Mouse (Mus musculus) gastrocnemius, postnatal 14 days (tissue): ENCODE results near the gene Sh3rf1. TPM values are rescaled to one million over a fixed set of nuclear protein-coding genes. Genes with fewer than 3 reads are reported as not detected.

Source experiments
- DNase-seq: peaks from one replicate; pipeline ENCODE4 v3.0.0; 2021; ENCODE audit warnings: mixed read lengths
- intact Hi-C: fragments of 180-260 bp; cut with DNase I; formaldehyde crosslinking; loops from one replicate; pipeline ENCODE4 v1.15.1; 2025; ENCODE audit warnings: low total_unique reads
- total RNA-seq, 2 experiments: library from RNA; stranded (reverse); gene quantifications; 2 replicates each; pipeline ENCODE4 v1.2.3; 2021

Gene Sh3rf1
- total RNA-seq, 2 experiments from 2014 or later = 2.8 to 3.4 TPM

DNA sequence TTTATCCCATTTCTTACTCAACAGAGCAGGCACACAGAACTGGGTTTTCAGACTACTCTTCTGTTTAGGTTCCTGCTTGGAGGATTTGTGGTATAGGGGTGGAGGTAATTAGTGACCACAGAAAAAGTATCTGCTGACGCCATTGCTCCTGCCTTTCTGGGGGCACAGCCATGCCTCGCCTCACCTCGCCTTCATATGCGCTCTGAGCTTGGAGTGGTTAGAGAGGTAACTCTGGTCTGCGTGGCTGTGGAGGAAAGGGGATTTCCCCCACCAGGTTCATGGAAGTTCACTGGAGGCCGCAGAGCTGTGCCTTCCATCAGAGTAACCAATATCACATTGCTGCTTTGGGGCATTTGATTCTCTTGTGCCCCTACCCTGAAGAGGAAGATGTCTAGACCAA, 123.9 kb downstream of the Sh3rf1 start:
- DNase-seq = no peak
- intact Hi-C loops = no loop called here

DNA sequence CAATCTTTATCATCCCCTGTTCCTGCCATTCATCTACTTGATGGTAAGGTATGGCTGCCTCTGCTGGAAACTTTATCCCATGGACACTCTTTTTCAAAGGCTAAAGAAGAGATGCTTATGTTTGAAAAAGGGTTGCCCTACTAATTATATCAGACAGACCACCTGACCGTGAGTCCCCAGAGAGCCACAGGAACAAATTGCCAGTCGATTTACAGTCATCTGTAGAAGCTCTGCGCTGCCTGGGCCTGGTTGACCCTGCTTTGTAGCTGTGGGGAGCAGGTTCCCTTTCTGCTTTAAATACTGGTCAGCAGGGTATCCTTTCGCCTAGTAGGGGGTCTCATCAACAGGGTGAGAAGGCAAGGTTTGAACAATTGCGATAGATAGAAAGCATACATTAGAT, 124.4 kb downstream of the Sh3rf1 start:
- no peak for DNase-seq
- intact Hi-C loops = no loop called here

DNA sequence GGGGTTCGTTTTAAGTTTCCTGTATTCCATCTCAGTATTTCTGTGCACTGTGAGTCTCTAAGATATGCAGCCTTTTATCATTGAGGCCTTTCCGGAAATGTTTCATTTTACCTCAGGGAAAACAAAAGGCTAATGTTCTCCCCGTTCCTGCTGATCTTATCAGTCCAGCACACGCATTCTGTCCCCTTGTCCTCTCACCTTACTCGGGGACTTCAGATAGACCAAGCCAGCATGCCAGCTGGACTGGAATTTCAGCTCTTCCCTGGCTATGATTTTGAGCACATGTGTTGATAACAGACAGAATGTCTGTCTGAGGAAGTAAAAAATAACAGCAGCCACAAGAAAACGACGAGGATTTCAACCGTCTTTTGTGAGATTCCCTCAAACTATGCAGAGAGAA, 124.8 kb downstream of the Sh3rf1 start:
- no peak for DNase-seq
- intact Hi-C loops = no loop called here

- DNase-seq = no peak
- intact Hi-C loops = no loop called here
Measured at GRCm38 (mm10) chr8:61350443-61350842, 126.8 kb downstream of the Sh3rf1 start.

DNA sequence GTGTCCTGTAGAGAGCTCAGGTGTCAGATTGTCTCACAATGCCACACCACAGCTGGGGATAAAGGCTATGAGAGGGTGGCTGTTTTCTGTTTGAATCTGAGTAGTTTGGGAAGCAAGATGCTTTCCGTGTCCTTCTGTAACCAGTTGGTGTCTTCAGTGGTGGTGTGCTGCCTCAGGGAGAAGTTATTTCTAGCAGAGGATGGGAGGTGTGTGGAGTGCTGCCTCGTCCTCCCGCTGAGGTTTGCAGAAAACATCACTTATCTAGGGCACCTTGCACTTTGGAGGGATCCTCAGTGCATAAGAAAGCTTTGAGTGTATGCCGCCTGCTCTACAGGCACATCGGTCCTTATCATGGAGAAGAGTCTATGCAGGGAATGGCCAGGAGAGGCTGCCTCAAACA, 128.0 kb downstream of the Sh3rf1 start:
- no peak for DNase-seq
- intact Hi-C loops = no loop called here

DNA sequence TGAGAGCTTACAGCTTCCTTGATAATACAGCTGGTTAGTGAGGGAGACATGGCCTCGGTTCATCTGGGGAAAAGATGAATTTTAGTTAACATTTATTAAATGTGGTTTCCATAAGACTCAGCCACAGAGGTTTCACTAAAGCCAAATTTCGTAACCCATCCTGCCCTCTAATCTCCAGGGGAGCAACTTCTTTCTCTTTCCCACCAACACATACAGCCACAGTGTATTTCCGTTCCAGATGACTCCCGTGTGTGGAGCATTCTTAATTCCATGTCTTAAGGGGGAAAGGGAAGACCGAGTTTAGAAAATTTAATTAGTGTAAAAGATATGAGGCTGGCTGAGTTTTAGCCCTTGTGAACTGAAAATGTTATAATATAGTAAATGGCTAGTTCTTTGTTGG, 131.8 kb downstream of the Sh3rf1 start:
- no peak for DNase-seq
- intact Hi-C loops = no loop called here

DNA sequence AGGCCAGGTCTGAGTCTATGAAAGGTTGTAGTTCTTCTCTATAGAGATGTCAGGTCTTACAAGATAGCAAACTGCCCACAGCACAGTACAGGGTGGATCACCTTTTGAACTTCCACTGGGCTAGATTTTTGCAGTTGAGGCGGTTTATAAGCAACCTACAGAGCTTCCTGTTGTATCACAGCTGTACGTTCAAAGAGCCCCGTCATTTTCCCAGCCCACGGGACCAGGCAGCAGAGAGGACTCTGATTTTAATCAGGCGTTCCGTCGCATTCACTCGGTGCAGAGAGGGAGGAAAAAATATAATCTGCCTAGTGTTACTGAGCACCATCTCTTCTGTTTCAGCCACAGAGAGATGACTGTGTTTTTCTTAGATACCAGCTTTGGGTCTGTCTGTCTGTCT, 135.3 kb downstream of the Sh3rf1 start:
- DNase-seq = no peak
- intact Hi-C loops = no loop called here

DNA sequence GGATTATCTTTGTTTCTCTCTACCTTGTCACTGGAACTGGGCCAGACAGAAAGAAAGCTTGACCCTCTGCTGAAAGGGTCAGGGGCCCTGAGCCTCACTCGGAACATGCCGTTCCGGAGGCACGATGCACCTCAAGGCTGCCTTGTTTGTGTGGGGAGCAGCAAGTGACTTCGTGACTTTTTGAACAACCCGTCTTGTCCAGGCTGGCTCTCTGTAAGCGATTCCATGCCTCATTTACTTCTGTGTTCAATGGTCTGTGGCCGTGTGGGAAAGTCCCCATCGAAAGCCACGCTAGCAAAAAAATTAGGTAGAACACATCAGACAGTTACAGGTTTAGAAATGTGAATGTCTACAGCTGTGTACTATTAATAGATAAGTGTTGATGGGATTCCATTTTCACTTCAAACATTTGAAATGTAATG, 136.2 kb downstream of the Sh3rf1 start:
- DNase-seq = no peak

DNA sequence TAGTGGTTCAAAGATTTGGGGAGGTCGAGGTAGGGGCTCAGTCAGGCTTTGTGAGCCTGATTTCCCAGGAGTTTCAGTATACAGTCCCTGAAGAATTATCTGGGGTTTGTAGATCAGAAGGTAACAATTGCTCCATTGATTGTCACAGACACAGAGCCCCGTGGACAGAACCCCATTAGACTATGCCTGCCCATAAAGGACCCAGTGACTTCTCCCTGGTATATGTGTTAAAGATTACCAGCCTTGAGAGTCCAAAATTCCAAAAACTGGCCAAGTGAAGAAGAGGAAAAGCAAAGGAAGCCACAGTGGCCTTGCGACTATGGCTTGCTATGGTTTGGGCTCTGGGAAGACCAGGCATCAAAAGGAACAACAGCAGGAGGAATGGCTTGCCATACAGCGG, 136.7 kb downstream of the Sh3rf1 start:
- intact Hi-C loops = no loop called here
- DNase-seq = no peak

More for the DNA sequence above, 136.2 kb downstream of the Sh3rf1 start:
- intact Hi-C loops = no loop called here

- no peak for DNase-seq
- intact Hi-C loops = no loop called here
Measured at GRCm38 (mm10) chr8:61361476-61361875, 137.8 kb downstream of the Sh3rf1 start.

DNA sequence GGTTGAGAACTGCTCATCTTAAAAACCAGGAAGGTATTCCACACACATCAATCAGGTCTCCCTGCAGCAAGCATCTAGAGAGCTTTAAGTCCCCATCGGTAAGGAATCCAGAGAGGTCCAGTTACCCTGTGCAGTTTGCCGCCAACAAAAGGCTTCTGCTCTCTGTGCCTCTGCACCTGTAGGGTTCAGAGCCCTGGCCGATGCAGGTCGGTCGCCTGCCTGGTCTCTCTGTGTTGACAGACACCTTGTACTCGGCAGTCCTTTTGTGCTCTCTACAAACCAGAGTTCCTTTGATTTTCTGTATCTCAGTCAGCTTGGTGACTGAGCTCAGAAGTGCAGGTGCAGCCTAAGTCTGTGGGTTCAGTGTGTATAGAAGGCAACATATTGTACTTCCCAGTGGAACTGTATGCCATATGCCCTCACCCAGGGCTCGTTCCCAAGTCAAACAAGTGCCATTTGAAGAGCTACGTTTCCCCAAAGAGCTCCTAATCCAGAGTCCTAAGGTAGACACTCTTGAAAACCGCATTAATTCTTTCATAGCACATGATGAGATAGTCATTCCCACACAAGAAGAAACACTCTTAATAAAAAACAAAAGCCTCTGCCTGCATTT, 138.7 kb downstream of the Sh3rf1 start:
- no peak for DNase-seq
- intact Hi-C loops = no loop called here

GRCm38 (mm10) chr8:61373303-61373702, 149.6 kb downstream of the Sh3rf1 start:
- no peak for DNase-seq
- intact Hi-C loops = no loop called here

- intact Hi-C loops = no loop called here
- DNase-seq = no peak
Measured at GRCm38 (mm10) chr8:61374059-61374755, 150.5 kb downstream of the Sh3rf1 start.

DNA sequence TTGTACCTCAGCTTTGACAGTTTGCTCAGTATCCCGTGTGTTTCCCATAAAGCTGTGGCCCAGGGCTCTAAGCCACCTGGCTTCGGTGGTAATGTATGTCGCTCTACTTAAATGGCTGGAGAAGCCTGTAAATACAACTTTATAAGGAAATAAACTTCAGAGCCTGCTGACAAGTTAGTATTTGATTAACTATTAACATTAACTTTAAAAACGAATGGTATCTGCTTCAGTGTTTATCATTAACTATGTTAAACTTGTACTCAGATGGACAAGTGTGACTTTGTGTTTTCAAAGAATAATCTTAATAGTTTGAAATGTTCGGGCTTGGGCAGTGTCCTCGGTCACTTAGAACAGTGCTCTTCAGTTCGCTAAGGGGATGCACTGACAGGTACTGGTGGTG, 151.5 kb downstream of the Sh3rf1 start:
- no peak for DNase-seq
- intact Hi-C loops = no loop called here

DNA sequence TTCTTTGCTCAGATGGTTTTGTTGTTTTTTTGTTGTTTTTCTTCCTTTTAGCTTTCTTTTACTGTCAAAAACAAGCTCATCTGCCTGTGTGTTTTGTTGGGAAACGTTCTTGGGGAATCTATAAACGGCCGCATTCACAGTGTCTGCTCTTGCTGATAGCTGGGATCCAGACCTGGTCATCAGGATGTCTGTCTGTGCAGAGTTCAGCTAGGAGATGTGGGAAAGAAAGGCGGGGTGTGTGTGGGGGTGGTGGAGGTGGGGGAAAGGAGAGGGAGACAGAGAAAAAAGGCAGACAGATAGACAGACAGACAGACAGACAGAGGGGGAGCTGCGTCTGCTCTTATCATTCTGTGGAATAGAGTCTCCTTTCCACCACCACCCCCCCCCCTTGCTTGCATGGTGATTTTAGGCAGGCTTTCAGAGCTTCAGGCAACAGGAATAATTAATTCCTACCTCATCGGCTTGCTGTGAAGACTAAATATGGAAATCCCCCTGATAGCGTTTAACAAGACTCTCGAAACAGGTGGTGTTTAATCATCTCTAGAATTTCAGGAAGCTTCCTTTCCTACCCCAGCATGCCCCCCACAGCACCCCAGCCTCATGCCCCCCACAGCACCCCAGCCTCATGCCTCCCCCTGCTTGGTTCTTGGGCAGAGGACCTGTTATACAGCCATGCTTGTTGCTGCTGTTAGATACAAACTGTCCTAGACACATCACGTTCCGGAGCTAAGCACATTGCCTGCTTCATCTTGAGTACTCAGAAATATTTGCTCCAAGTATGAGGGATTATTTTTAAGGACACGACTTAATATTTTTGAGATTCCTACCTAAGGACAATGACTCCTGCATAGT, 155.4 kb downstream of the Sh3rf1 start:
- intact Hi-C loops = no loop called here
- no peak for DNase-seq

GRCm38 (mm10) chr8:61384536-61384935, 160.9 kb downstream of the Sh3rf1 start:
- no peak for DNase-seq
- intact Hi-C loops = no loop called here

- DNase-seq = no peak
- intact Hi-C loops = no loop called here
Measured at GRCm38 (mm10) chr8:61385502-61386191, 162.0 kb downstream of the Sh3rf1 start.

DNA sequence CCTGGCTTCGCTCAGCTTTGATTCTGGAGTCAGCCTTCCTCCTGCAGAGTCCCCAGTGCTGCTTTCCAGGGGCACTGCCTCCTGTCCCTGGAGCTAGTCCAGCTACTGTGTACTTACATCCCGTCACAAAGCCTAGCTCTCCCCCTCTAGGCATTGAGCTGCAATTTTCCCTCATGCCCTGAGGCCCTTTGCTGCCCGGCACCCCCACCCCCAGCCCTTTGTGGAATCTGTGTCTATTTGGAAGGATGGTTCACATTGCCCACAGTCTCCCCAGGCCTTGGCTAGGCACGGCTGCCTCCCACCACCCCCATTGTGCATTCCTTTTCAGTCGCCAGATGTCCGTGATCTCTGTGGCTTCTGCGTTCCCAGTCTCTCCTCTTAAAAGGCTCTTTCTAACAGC, 163.0 kb downstream of the Sh3rf1 start:
- DNase-seq = peak; percentile 12
- intact Hi-C loops = no loop called here

DNA sequence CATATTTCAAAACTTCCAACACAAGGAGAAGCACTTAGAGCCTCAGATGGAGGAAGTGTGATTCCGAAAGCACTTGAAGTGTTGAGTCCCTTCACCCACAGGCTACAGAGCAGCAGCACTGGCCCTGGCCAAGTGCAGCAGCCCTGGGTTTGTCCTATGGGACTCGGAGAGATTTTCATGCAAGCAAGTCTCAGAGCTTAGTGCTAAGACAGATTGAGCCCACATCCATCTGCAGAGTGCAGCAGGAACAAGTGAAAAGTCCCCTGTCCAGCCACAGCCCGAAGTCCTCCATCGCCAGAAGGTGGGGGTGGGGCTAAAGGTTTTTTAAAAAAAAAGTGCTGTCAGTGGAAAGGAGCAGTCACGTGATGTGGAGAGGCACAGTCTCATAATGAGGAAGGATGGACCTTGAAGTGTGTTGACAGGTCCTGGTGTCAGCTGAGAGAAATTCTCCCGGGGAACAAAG, 163.9 kb downstream of the Sh3rf1 start:
- no peak for DNase-seq

DNA sequence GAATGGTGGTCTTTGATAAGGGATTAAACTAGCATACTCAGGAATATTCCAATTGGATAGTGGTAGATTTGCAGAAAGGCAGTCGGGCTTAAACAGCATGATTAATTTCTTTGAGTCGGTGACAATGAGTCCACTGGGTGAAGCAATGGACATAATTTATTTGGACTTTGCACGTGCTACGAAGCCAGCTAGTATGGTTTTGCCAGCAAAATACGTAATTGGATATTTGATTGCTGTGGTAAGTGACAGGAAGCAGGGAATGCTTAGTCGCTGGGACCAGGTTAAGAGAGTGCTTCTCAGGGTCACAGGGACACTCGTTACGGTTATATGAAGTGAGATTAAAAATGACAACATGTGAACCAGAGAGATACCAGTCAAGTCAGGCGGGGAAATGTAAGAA, 164.7 kb downstream of the Sh3rf1 start:
- intact Hi-C loops = no loop called here
- DNase-seq = no peak

More for the DNA sequence above, 163.9 kb downstream of the Sh3rf1 start:
- intact Hi-C loops = no loop called here
